Mouse (Mus musculus) retina, postnatal 1 day (tissue): ENCODE results near the gene 2210408I21Rik.
"Not testable (repeated sequence)": the region's sequence is repeated elsewhere in the genome, so short reads cannot be mapped to it uniquely, and the experiment has no call there.

ENCODE experiments used
- DNase-seq: peaks from one replicate; pipeline ENCODE4 v3.0.0-alpha.2; 2012

2210408I21Rik gene

GRCm38 (mm10) chr13:77134931-77135620, at the start of gene 2210408I21Rik, which contains the start of gene Slf1:
Gene 2210408I21Rik, plus strand, starts transcription at chr13:77135540.
Gene Slf1, minus strand, starts transcription at chr13:77135473.
- peak; percentile 93 for DNase-seq

- DNase-seq: not testable (repeated sequence)
These were observed 42.5 kb upstream of the 2210408I21Rik start for GRCm38 (mm10) chr13:77092876-77093275.

GRCm38 (mm10) chr13:77107734-77108133, 27.6 kb upstream of the 2210408I21Rik start:
- peak; percentile 51 for DNase-seq

- no peak for DNase-seq
These were observed 16.6 kb upstream of the 2210408I21Rik start for GRCm38 (mm10) chr13:77118695-77119094.

- no peak for DNase-seq
These were observed 10.2 kb upstream of the 2210408I21Rik start for GRCm38 (mm10) chr13:77125159-77125558.

- DNase-seq: peak; percentile 2
These were observed 7.1 kb upstream of the 2210408I21Rik start for GRCm38 (mm10) chr13:77128240-77128639.

GRCm38 (mm10) chr13:77131132-77131531, 4.2 kb upstream of the 2210408I21Rik start:
- DNase-seq: no peak

GRCm38 (mm10) chr13:77135621-77135981, 261 bp downstream of the 2210408I21Rik start:
- no peak for DNase-seq

GRCm38 (mm10) chr13:77140890-77141289, 5.5 kb downstream of the 2210408I21Rik start:
- no peak for DNase-seq

- DNase-seq: no peak
These were observed 42.6 kb downstream of the 2210408I21Rik start for GRCm38 (mm10) chr13:77177931-77178330.

GRCm38 (mm10) chr13:77190606-77191005, 55.3 kb downstream of the 2210408I21Rik start:
- no peak for DNase-seq

- peak; percentile 38 for DNase-seq
These were observed 56.9 kb downstream of the 2210408I21Rik start for GRCm38 (mm10) chr13:77192201-77192600.

GRCm38 (mm10) chr13:77208764-77209418, 73.6 kb downstream of the 2210408I21Rik start:
- DNase-seq: peak; percentile 14

GRCm38 (mm10) chr13:77213196-77213595, 77.9 kb downstream of the 2210408I21Rik start:
- no peak for DNase-seq

- no peak for DNase-seq
These were observed 80.1 kb downstream of the 2210408I21Rik start for GRCm38 (mm10) chr13:77215460-77215859.

GRCm38 (mm10) chr13:77217672-77218280, 82.4 kb downstream of the 2210408I21Rik start:
- DNase-seq: peak; percentile 1

- DNase-seq: no peak
These were observed 85.7 kb downstream of the 2210408I21Rik start for GRCm38 (mm10) chr13:77221072-77221471.

- no peak for DNase-seq
These were observed 121.2 kb downstream of the 2210408I21Rik start for GRCm38 (mm10) chr13:77256541-77256940.

- DNase-seq: no peak
These were observed 127.5 kb downstream of the 2210408I21Rik start for GRCm38 (mm10) chr13:77262715-77263338.

- DNase-seq: no peak
These were observed 128.2 kb downstream of the 2210408I21Rik start for GRCm38 (mm10) chr13:77263400-77264179.

GRCm38 (mm10) chr13:77264481-77264880, 129.1 kb downstream of the 2210408I21Rik start:
- DNase-seq: no peak

- DNase-seq: no peak
These were observed 139.9 kb downstream of the 2210408I21Rik start for GRCm38 (mm10) chr13:77275172-77275747.
